Mouse (Mus musculus) retina, postnatal 1 day (tissue): ENCODE measurements at regions not wholly inside any gene's neighbourhood (a gene's known extent, or its start where the extent isn't known, plus 50 kb on each side); places are given as distances from the start of the nearest gene placed in this dataset.
A peak's percentile ranks its signal among the peaks of the same experiment; 100 is the strongest.
"Not testable (repeated sequence)": the region's sequence is repeated elsewhere in the genome, so short reads cannot be mapped to it uniquely, and the experiment has no call there.

Experiments
- DNase-seq: peaks from one replicate; pipeline ENCODE4 v3.0.0-alpha.2; 2012

GRCm38 (mm10) chr7:113010150-113010549 lies 56.4 kb downstream of the Rassf10 start:
- DNase-seq: no peak

GRCm38 (mm10) chr7:113017092-113017755 lies 63.5 kb downstream of the Rassf10 start:
- DNase-seq: no peak

- no peak for DNase-seq
These were observed 67.7 kb downstream of the Rassf10 start for GRCm38 (mm10) chr7:113021412-113021811.

GRCm38 (mm10) chr7:113022516-113022915 lies 68.8 kb downstream of the Rassf10 start:
- DNase-seq: no peak

GRCm38 (mm10) chr7:113025758-113026157 lies 72.0 kb downstream of the Rassf10 start:
- DNase-seq: no peak

- no peak for DNase-seq
These were observed 72.7 kb downstream of the Rassf10 start for GRCm38 (mm10) chr7:113026290-113027075.

- DNase-seq: no peak
These were observed 73.5 kb downstream of the Rassf10 start for GRCm38 (mm10) chr7:113027125-113027801.

GRCm38 (mm10) chr7:113030053-113030752 lies 76.4 kb downstream of the Rassf10 start:
- no peak for DNase-seq

- DNase-seq: no peak
These were observed 82.0 kb downstream of the Rassf10 start for GRCm38 (mm10) chr7:113035751-113036150.

- no peak for DNase-seq
These were observed 84.3 kb downstream of the Rassf10 start for GRCm38 (mm10) chr7:113037825-113038613.

GRCm38 (mm10) chr7:113038906-113039671 lies 85.3 kb downstream of the Rassf10 start:
- DNase-seq: no peak

GRCm38 (mm10) chr7:113045613-113046159 lies 91.9 kb downstream of the Rassf10 start:
- not testable (repeated sequence) for DNase-seq

GRCm38 (mm10) chr7:113046406-113046805 lies 92.6 kb downstream of the Rassf10 start:
- no peak for DNase-seq

GRCm38 (mm10) chr7:113047583-113047982 lies 93.8 kb downstream of the Rassf10 start:
- no peak for DNase-seq

GRCm38 (mm10) chr7:113048097-113048795 lies 94.5 kb downstream of the Rassf10 start:
- DNase-seq: peak; percentile 83

- no peak for DNase-seq
These were observed 95.7 kb downstream of the Rassf10 start for GRCm38 (mm10) chr7:113049440-113049839.

GRCm38 (mm10) chr7:113052952-113053351 lies 99.2 kb downstream of the Rassf10 start:
- DNase-seq: no peak

- no peak for DNase-seq
These were observed 102.7 kb downstream of the Rassf10 start for GRCm38 (mm10) chr7:113056421-113056820.

- no peak for DNase-seq
These were observed 105.6 kb downstream of the Rassf10 start for GRCm38 (mm10) chr7:113059211-113059966.

- DNase-seq: no peak
These were observed 106.2 kb downstream of the Rassf10 start for GRCm38 (mm10) chr7:113059967-113060284.
